Comparison of ENCODE assay signal across 18 mouse cellular contexts in the genomic region with DNA sequence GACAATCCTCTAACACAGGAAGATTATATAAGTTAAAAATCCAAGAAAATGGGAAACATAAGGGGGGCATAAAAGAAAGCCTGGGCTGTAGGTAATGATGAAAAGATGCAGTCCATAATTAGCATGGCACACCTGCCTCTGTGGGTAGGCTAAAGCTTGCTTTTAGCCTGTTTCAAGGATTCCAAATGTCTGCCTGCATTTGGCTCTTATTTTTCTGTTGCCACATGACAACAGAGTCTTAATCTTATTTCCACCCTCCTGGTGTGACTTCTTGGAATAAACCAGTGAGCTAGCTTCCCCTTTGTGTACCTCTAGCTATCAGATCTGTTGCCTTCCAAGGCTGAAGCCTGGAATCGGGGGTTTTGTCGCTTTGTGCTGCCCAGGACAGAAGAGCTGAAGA.
A peak's percentile ranks its signal among the peaks of the same experiment; 100 is the strongest.
DNase-seq lines count a peak whose midpoint lies in the region; ATAC-seq and TF ChIP-seq lines count a peak whose summit lies in the region.
"Had no signal": no experiment of that assay in that cellular context is flagged by ENCODE, and none has a peak within 500 bp of the region (broad histone marks: within the 10 kb centered on the region; RNA-seq: fewer than 3 reads in every experiment).

No protein-coding gene starts in this region.

- no peak for ATAC-seq in forebrain, embryonic 16.5 days
- no peak for ATAC-seq in forebrain, embryonic 15.5 days (replicated peaks)
- ATAC-seq in midbrain, embryonic 14.5 days (ENCODE audit: low FRiP score, low TSS enrichment), result no peak
- ATAC-seq in midbrain, embryonic 16.5 days, result no peak
- ATAC-seq: intestine, embryonic 15.5 days; Patski had no signal

- peaks cover 13% of the 10 kb centered on the region for H3K4me1 ChIP-seq in forebrain, embryonic 16.5 days (replicated peaks; ENCODE audit: control insufficient read depth, insufficient read depth, low read length)
- H3K4me1 ChIP-seq in forebrain, embryonic 15.5 days, result peaks cover 9% of the 10 kb centered on the region
- no peaks in the 10 kb centered on the region for H3K4me1 ChIP-seq in midbrain, embryonic 14.5 days (ENCODE audit: control insufficient read depth, insufficient read depth, low read length)
- H3K4me1 ChIP-seq in midbrain, embryonic 16.5 days (ENCODE audit: control insufficient read depth, insufficient read depth, low read length), result 0 out of 2 replicates have a peak, but pooled peaks cover 2% of the 10 kb centered on the region
- H3K4me1 ChIP-seq: hindbrain, embryonic 10.5 days; intestine, embryonic 15.5 days had no signal

- H3K4me3 ChIP-seq in forebrain, embryonic 16.5 days (replicated peaks; ENCODE audit: low read length), result no peak overlapping the region
- no peak overlapping the region for H3K4me3 ChIP-seq in forebrain, embryonic 15.5 days
- no peak overlapping the region for H3K4me3 ChIP-seq in layer of hippocampus, adult 2 months
- H3K4me3 ChIP-seq in midbrain, embryonic 14.5 days (replicated peaks; ENCODE audit: low read depth, low read length), result no peak overlapping the region
- no peak overlapping the region for H3K4me3 ChIP-seq in midbrain, embryonic 16.5 days (ENCODE audit: low read depth, low read length)
- H3K4me3 ChIP-seq: heart, embryonic 12.5 days; heart, embryonic 15.5 days; hindbrain, embryonic 10.5 days; hindbrain, embryonic 13.5 days; intestine, embryonic 15.5 days had no signal

- H3K36me3 ChIP-seq in forebrain, embryonic 16.5 days (ENCODE audit: control insufficient read depth, insufficient read depth), result no peaks in the 10 kb centered on the region
- no peaks in the 10 kb centered on the region for H3K36me3 ChIP-seq in forebrain, embryonic 15.5 days
- H3K36me3 ChIP-seq in midbrain, embryonic 14.5 days (ENCODE audit: control insufficient read depth, insufficient read depth, low read length), result no peaks in the 10 kb centered on the region
- H3K36me3 ChIP-seq in midbrain, embryonic 16.5 days (ENCODE audit: control insufficient read depth, insufficient read depth, low read length), result no peaks in the 10 kb centered on the region
- H3K36me3 ChIP-seq: G1E; heart, embryonic 12.5 days; heart, embryonic 15.5 days; hindbrain, embryonic 10.5 days; hindbrain, embryonic 13.5 days; intestine, embryonic 15.5 days had no signal

- TF ChIP-seq CTCF in layer of hippocampus, adult 2 months (conservative IDR thresholded peaks at IDR 0.05), result no peak

- 60% methylated on average over 2 of the region's 2 CpGs for WGBS in forebrain, embryonic 16.5 days
- WGBS in forebrain, embryonic 15.5 days, result 64% methylated on average over 2 of the region's 2 CpGs
- WGBS in midbrain, embryonic 14.5 days, result 31% methylated on average over 2 of the region's 2 CpGs
- whole genome bisulfite sequencing in midbrain, embryonic 16.5 days, result 38% methylated on average over 2 of the region's 2 CpGs

- no peak overlapping the region for H3K4me2 ChIP-seq in forebrain, embryonic 16.5 days (ENCODE audit: low read length)
- no peak overlapping the region for H3K4me2 ChIP-seq in forebrain, embryonic 15.5 days (replicated peaks)
- no peak overlapping the region for H3K4me2 ChIP-seq in midbrain, embryonic 14.5 days (ENCODE audit: low read length)
- no peak overlapping the region for H3K4me2 ChIP-seq in midbrain, embryonic 16.5 days (ENCODE audit: low read length)
- H3K4me2 ChIP-seq: heart, embryonic 12.5 days; heart, embryonic 15.5 days; hindbrain, embryonic 13.5 days; intestine, embryonic 15.5 days had no signal

- H3K9me3 ChIP-seq in forebrain, embryonic 16.5 days (ENCODE audit: control insufficient read depth, low read length), result no peaks in the 10 kb centered on the region; the same call in 1 of the 2 replicates
- H3K9me3 ChIP-seq in forebrain, embryonic 15.5 days, result no peaks in the 10 kb centered on the region
- H3K9me3 ChIP-seq in midbrain, embryonic 14.5 days (ENCODE audit: control insufficient read depth, low read length), result no peaks in the 10 kb centered on the region
- H3K9me3 ChIP-seq in midbrain, embryonic 16.5 days (replicated peaks; ENCODE audit: control insufficient read depth, low read length, poor library complexity, severe bottlenecking), result no peaks in the 10 kb centered on the region
- H3K9me3 ChIP-seq: heart, embryonic 12.5 days; heart, embryonic 15.5 days; intestine, embryonic 15.5 days had no signal

- H3K9ac ChIP-seq in forebrain, embryonic 16.5 days (replicated peaks; ENCODE audit: low read depth, low read length), result no peak overlapping the region
- no peak overlapping the region for H3K9ac ChIP-seq in forebrain, embryonic 15.5 days (replicated peaks)
- H3K9ac ChIP-seq in midbrain, embryonic 14.5 days (replicated peaks; ENCODE audit: low read length), result no peak overlapping the region
- no peak overlapping the region for H3K9ac ChIP-seq in midbrain, embryonic 16.5 days (ENCODE audit: low read depth, low read length)
- H3K9ac ChIP-seq: forebrain, postnatal 0 days; heart, embryonic 12.5 days; heart, embryonic 15.5 days; hindbrain, embryonic 13.5 days; intestine, embryonic 15.5 days had no signal

- H3K27ac ChIP-seq in forebrain, embryonic 16.5 days (ENCODE audit: low read length), result 0 out of 2 replicates have a peak overlapping the region, but pooled peaks have one; percentile 1
- H3K27ac ChIP-seq in forebrain, embryonic 15.5 days (replicated peaks), result no peak overlapping the region; the same call in 1 of the 2 replicates
- H3K27ac ChIP-seq in layer of hippocampus, adult 2 months, result no peak overlapping the region
- no peak overlapping the region for H3K27ac ChIP-seq in midbrain, embryonic 14.5 days (replicated peaks; ENCODE audit: low read depth, low read length)
- H3K27ac ChIP-seq in midbrain, embryonic 16.5 days (ENCODE audit: low read length), result no peak overlapping the region
- H3K27ac ChIP-seq: heart, embryonic 15.5 days; hindbrain, embryonic 10.5 days; hindbrain, embryonic 13.5 days; intestine, embryonic 15.5 days had no signal

- no peaks in the 10 kb centered on the region for H3K27me3 ChIP-seq in forebrain, embryonic 16.5 days (replicated peaks; ENCODE audit: control insufficient read depth, insufficient read depth, low read length)
- H3K27me3 ChIP-seq in forebrain, embryonic 15.5 days, result no peaks in the 10 kb centered on the region
- H3K27me3 ChIP-seq in midbrain, embryonic 14.5 days (ENCODE audit: control insufficient read depth, insufficient read depth, low read length), result no peaks in the 10 kb centered on the region
- H3K27me3 ChIP-seq in midbrain, embryonic 16.5 days (ENCODE audit: control insufficient read depth, insufficient read depth, low read depth, low read length), result no peaks in the 10 kb centered on the region
- H3K27me3 ChIP-seq: CH12.LX; heart, embryonic 12.5 days; heart, embryonic 15.5 days; hindbrain, embryonic 13.5 days; intestine, embryonic 15.5 days; Patski had no signal

- peak; percentile 19 for DNase-seq in layer of hippocampus, adult 9-11 months
- DNase-seq in layer of hippocampus, adult 2 months (ENCODE audit: low spot score in 2 of 2), result no peak
- peak; percentile 40 for DNase-seq in midbrain, embryonic 14.5 days
- DNase-seq in adrenal gland, postnatal 10 days, result no peak
- DNase-seq: B cell, adult 2 months; heart, postnatal 36 days had no signal

Comparison
In these comparisons a context has a peak if more than half of its experiments do, and no peak if none do; other contexts are left out.
1. DNase-seq: peak in layer of hippocampus, adult 9-11 months (single experiment) and midbrain, embryonic 14.5 days (single experiment); none in layer of hippocampus, adult 2 months (0 of 2) and adrenal gland, postnatal 10 days (single experiment).